Mouse (Mus musculus) lung, postnatal 0 days (tissue): Measurements from ENCODE around the gene Sdr39u1. TPM values are rescaled to one million over a fixed set of nuclear protein-coding genes. Genes with fewer than 3 reads are reported as not detected.

ENCODE experiments used
- ATAC-seq: fragments of 200-750 bp; cut with Nextera tagmentation; 2 replicates; pipeline ENCODE4 v1.8.0; 2017; ENCODE audit warnings: moderate library complexity
- DNase-seq: peaks from one replicate; pipeline ENCODE4 v3.0.0-alpha.2; 2016; ENCODE audit warnings: low spot score
- H3K27ac ChIP-seq: fragments of 300-500 bp; sonication (generic); 2 replicates; pipeline ENCODE4 v1.5.1; 2014; ENCODE audit warnings: antibody characterized with exemption, mild to moderate bottlenecking, low read length, mixed read lengths
- H3K27me3 ChIP-seq: fragments of 300-500 bp; sonication (generic); replicated peaks from 2 replicates; pipeline ENCODE4 v1.6.1; 2014; ENCODE audit warnings: low read length, mixed read lengths; ENCODE audit not compliant: insufficient read depth
- H3K36me3 ChIP-seq: fragments of 300-500 bp; sonication (generic); 2 replicates; pipeline ENCODE4 v1.6.1; 2014; ENCODE audit warnings: low read length, mixed read lengths; ENCODE audit not compliant: insufficient read depth
- H3K4me1 ChIP-seq: fragments of 300-500 bp; sonication (generic); 2 replicates; pipeline ENCODE4 v1.6.1; 2014; ENCODE audit warnings: antibody characterized with exemption, low read depth, low read length, mixed read lengths; ENCODE audit not compliant: insufficient read depth
- H3K4me2 ChIP-seq: fragments of 300-500 bp; sonication (generic); replicated peaks from 2 replicates; pipeline ENCODE4 v1.6.1; 2014; ENCODE audit warnings: low read depth, mild to moderate bottlenecking, low read length, moderate library complexity, mixed read lengths
- H3K4me3 ChIP-seq: fragments of 300-500 bp; sonication (generic); 2 replicates; pipeline ENCODE4 v1.5.1; 2014; ENCODE audit warnings: low read depth, low read length
- H3K9ac ChIP-seq: fragments of 300-500 bp; sonication (generic); replicated peaks from 2 replicates; pipeline ENCODE4 v1.6.1; 2014; ENCODE audit warnings: low read depth, mild to moderate bottlenecking
- H3K9me3 ChIP-seq: fragments of 300-500 bp; sonication (generic); 2 replicates; pipeline ENCODE4 v1.6.1; 2016; ENCODE audit warnings: low read length, mixed read lengths
- CTCF ChIP-seq: IDR thresholded peaks from 2 replicates; pipeline ENCODE4 v1.5.1; 2016; ENCODE audit warnings: antibody characterized with exemption, mild to moderate bottlenecking
- EP300 ChIP-seq: IDR thresholded peaks from 2 replicates; pipeline ENCODE4 v1.6.1; 2016; ENCODE audit warnings: antibody characterized with exemption, mild to moderate bottlenecking, control low read depth
- WGBS: fragments of 180-500 bp; shearing (Covaris S2); extraction: QIAGEN DNeasy Blood & Tissue Kit; methylation state at CpG from one replicate; pipeline ENCODE4 v1.1.7; 2014; 5-methylcytosine and 5-hydroxymethylcytosine counted together
- polyA plus RNA-seq: library from polyadenylated mRNA; unstranded; fragments of >200 nt; fragmentation: Nextera tagmentation; extraction: Ambion mirVana; gene quantifications from 2 replicates; pipeline ENCODE4 v1.2.1, GENCODE M21; 2015

Gene Sdr39u1
- polyA plus RNA-seq, 1 experiment from 2014 or later: 46.3 TPM

GRCm38 (mm10) chr14:55900414-55900755 lies 292 bp upstream of the Sdr39u1 start:
- no peaks in the 10 kb centered on the region for H3K9me3 ChIP-seq
- WGBS: 7% methylated on average over 12 of the region's 12 CpGs
- peak overlapping the region; percentile 42 for H3K4me3 ChIP-seq
- peak overlapping the region; percentile 44 for H3K27ac ChIP-seq
- H3K27me3 ChIP-seq: no peaks in the 10 kb centered on the region
- no peak for DNase-seq
- H3K4me2 ChIP-seq: peak overlapping the region; percentile 88
- peak overlapping the region; percentile 58; the same call in 1 of the 2 replicates for H3K9ac ChIP-seq
- peaks cover 4% of the 10 kb centered on the region for H3K36me3 ChIP-seq
- no peaks in the 10 kb centered on the region for H3K4me1 ChIP-seq
- peak; percentile 16; the same call in 1 of the 2 replicates for ATAC-seq
- TF ChIP-seq EP300 (no peak; the same call in 1 of the 2 replicates), CTCF (no peak)

DNA sequence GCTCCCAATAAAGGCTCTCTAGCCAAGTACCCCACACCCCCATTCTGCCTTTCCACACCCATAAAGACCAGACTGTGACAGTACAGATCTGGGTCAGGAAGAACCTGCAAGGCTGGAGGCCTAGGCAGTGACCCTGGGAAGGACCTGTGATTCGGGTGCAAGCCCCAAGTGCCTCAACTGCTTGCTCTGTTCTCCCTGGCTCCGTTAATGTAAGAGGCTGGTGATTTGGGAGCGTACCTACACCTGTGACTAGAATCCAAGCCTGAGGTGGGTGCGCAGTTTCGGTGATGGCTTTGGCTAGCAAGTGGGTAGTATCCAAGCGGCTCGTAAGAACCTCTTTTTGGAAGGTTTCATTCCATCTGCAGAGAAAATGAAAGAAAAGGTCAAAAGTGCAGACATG lies 1.1 kb downstream of the Sdr39u1 start:
- no peak overlapping the region for H3K27ac ChIP-seq
- DNase-seq (no peak), ATAC-seq (no peak)
- H3K4me1 ChIP-seq: no peaks in the 10 kb centered on the region
- 90% methylated on average over 7 of the region's 7 CpGs for WGBS
- H3K36me3 ChIP-seq: peaks cover 18% of the 10 kb centered on the region
- H3K27me3 ChIP-seq: no peaks in the 10 kb centered on the region
- H3K9ac ChIP-seq: no peak overlapping the region
- TF ChIP-seq CTCF: no peak
- TF ChIP-seq EP300: no peak
- H3K4me2 ChIP-seq: no peak overlapping the region
- H3K9me3 ChIP-seq: no peaks in the 10 kb centered on the region
- no peak overlapping the region for H3K4me3 ChIP-seq

DNA sequence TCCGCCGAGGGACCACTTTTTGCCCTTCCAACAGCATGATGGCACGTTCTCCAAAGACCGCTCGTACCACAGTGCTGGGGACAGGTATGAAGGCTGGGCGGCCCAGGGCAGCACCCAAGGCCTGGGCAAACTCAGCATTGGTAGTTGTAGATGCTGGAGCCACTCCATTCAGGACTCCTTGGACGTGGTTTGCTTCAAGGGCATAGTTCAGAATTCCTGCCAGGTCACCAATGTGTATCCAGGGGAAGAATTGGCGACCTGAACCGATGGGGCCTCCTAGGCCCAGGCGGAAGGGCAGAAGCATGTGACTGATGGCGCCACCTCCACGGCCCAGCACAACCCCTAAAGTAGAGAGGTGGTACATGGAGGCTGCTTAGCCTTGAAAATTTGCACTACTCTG lies 2.4 kb downstream of the Sdr39u1 start:
- no peak for DNase-seq
- H3K4me2 ChIP-seq: no peak overlapping the region
- no peak overlapping the region for H3K27ac ChIP-seq
- H3K4me3 ChIP-seq: no peak overlapping the region
- no peaks in the 10 kb centered on the region for H3K9me3 ChIP-seq
- no peak overlapping the region for H3K9ac ChIP-seq
- 89% methylated on average over 12 of the region's 12 CpGs for WGBS
- ATAC-seq: no peak
- TF ChIP-seq CTCF (no peak), EP300 (no peak)
- H3K27me3 ChIP-seq: no peaks in the 10 kb centered on the region
- no peaks in the 10 kb centered on the region for H3K4me1 ChIP-seq
- peaks cover 22% of the 10 kb centered on the region for H3K36me3 ChIP-seq

DNA sequence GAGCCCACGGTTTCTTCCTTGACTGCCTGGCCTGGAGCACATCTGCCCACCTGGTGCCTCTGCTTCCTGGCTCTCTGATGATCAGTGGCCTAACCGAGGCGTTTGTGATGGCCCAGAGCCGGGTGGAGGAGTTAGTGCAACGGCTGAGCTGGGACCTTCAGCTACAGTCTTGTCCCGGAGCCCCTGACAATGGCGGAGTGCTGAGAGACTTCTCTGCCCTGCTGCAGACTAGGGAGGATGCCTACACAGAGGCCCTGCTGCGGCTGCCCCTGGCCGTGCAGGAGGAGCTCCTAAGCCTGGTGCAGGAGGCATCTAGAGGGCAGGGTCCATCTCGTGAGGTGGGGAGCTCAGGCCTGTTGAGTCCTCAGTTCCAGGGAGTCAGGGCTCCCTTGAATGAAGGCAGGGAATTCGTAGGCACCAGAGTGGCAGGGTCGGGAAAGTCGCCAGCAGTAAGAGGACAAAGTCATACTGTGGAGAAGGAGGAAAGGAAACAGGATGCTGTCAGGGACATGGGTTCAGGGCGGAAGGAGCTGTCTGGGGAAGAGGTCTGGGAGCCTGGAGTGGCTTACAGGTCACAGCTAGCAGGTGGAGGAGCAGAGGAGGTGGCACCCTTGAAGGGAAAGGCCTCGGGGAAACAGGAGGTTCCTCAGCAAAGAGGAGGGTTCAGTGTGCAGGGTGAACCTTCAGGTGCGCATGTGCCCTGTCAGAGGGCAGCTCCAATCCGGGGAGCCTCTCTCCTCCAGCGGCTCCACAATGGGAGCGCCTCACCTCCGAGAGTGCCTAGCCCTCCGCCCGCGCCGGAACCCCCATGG lies 13.3 kb downstream of the Sdr39u1 start:
- Histone ChIP-seq H3K27ac (no peak overlapping the region), H3K27me3 (no peaks in the 10 kb centered on the region), H3K9ac (no peak overlapping the region), H3K4me3 (0 out of 2 replicates have a peak overlapping the region, but pooled peaks have one; percentile 85), H3K9me3 (no peaks in the 10 kb centered on the region), H3K36me3 (peaks cover 23% of the 10 kb centered on the region; the same call in 1 of the 2 replicates), H3K4me1 (peaks cover 16% of the 10 kb centered on the region; the same call in 1 of the 2 replicates), H3K4me2 (peak overlapping the region; percentile 74)
- ATAC-seq: no peak
- no peak for DNase-seq
- TF ChIP-seq EP300 (no peak), CTCF (no peak)
- 67% methylated on average over 24 of the region's 24 CpGs for whole genome bisulfite sequencing

- Histone ChIP-seq H3K27me3 (no peaks in the 10 kb centered on the region), H3K4me2 (peak overlapping the region; percentile 74), H3K4me1 (peaks cover 16% of the 10 kb centered on the region; the same call in 1 of the 2 replicates), H3K9ac (peak overlapping the region; percentile 92), H3K9me3 (no peaks in the 10 kb centered on the region), H3K36me3 (peaks cover 23% of the 10 kb centered on the region; the same call in 1 of the 2 replicates), H3K27ac (peak overlapping the region; percentile 98), H3K4me3 (peak overlapping the region; percentile 85)
- TF ChIP-seq EP300: no peak
- no peak for TF ChIP-seq CTCF
- WGBS: 2% methylated on average over 16 of the region's 16 CpGs
- ATAC-seq (no peak), DNase-seq (peak; percentile 88)
These were observed 14.3 kb downstream of the Sdr39u1 start for GRCm38 (mm10) chr14:55885791-55886271.

- Histone ChIP-seq H3K27me3 (no peaks in the 10 kb centered on the region), H3K4me3 (peak overlapping the region; percentile 85), H3K9me3 (no peaks in the 10 kb centered on the region), H3K4me1 (peaks cover 16% of the 10 kb centered on the region; the same call in 1 of the 2 replicates), H3K4me2 (peak overlapping the region; percentile 74), H3K27ac (peak overlapping the region; percentile 98), H3K9ac (peak overlapping the region; percentile 92), H3K36me3 (peaks cover 22% of the 10 kb centered on the region; the same call in 1 of the 2 replicates)
- TF ChIP-seq CTCF (peak; percentile 0; the same call in 1 of the 2 replicates), EP300 (no peak)
- WGBS: 2% methylated on average over 20 of the region's 30 CpGs
- ATAC-seq: peak; percentile 54
- peak; percentile 77 for DNase-seq
These were observed 14.8 kb downstream of the Sdr39u1 start for GRCm38 (mm10) chr14:55885114-55885790.
